14 mouse cellular contexts compared by ENCODE assay signal in genomic region chr10:7206571-7206970, GRCm38 (mm10).
"Had no signal": no experiment of that assay in that cellular context is flagged by ENCODE, and none has a peak within 500 bp of the region (broad histone marks: within the 10 kb centered on the region; RNA-seq: fewer than 3 reads in every experiment).

No protein-coding gene starts in this region.

- H3K4me3 ChIP-seq: midbrain, embryonic 10.5 days; midbrain, embryonic 13.5 days; midbrain, embryonic 15.5 days; myocyte; neural tube, embryonic 13.5 days; neural tube, embryonic 15.5 days had no signal

- H3K36me3 ChIP-seq: midbrain, embryonic 13.5 days; midbrain, embryonic 15.5 days; neural tube, embryonic 13.5 days; neural tube, embryonic 15.5 days had no signal

- H3K27ac ChIP-seq: midbrain, embryonic 10.5 days; midbrain, embryonic 13.5 days; midbrain, embryonic 15.5 days; neural tube, embryonic 13.5 days; neural tube, embryonic 15.5 days had no signal

- H3K27me3 ChIP-seq: midbrain, embryonic 13.5 days; midbrain, embryonic 15.5 days; neural tube, embryonic 13.5 days; neural tube, embryonic 15.5 days had no signal

- DNase-seq: retina, postnatal 1 day; right cerebral cortex, adult 18-20 months; right cerebral cortex, postnatal 25 days; right cerebral cortex, postnatal 4 days; spleen, adult 18-20 months; thymus, adult 18-20 months; thymus, postnatal 14 days; thymus, postnatal 36 days had no signal

- ATAC-seq: midbrain, embryonic 13.5 days; midbrain, embryonic 15.5 days had no signal

- H3K9me3 ChIP-seq: midbrain, embryonic 10.5 days; midbrain, embryonic 13.5 days; midbrain, embryonic 15.5 days; neural tube, embryonic 13.5 days; neural tube, embryonic 15.5 days had no signal
